Mouse (Mus musculus) adrenal gland (tissue): Measurements from ENCODE around the gene Blm.
"Not testable (repeated sequence)": the region's sequence is repeated elsewhere in the genome, so short reads cannot be mapped to it uniquely, and the experiment has no call there.

Source experiments
- intact Hi-C: fragments of 180-260 bp; cut with DNase I; formaldehyde crosslinking; loops from one replicate; pipeline ENCODE4 v1.15.1; 2025

The Blm gene

DNA sequence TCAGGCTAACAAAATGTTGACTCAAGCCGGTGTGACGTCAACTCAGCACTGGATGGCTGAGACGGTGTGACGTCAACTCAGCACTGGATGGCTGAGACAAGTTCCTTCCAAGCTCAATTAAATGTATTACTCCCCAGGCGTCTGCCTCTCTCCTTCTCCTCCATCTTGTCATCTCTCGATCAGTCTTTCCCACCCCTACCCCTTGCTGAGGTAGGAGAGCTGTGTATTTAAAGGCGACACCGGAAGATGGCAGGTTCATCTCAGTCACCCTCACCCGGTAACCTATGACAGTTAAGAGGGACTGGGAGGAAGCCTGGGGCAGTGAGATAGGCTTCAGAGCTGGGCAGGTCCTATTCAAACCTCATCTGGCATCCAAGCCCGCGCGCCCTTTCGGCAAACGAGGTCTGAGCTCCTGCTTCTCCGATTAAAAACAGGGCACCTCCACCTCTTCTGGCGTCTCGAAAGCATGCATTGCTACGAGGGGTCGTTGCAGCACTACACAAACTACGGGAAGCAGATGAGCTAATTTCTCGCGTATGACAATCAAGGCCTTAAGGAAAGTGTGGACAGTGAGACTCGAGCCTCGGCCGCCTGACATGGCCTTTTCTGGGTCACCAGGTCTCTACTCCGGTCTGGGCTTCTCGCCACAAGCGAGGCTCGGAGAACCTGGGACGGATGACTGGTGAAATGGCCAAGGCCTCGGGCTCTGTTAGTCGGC, 469 bp downstream of the Blm start:
- intact Hi-C loops: no loop called here

DNA sequence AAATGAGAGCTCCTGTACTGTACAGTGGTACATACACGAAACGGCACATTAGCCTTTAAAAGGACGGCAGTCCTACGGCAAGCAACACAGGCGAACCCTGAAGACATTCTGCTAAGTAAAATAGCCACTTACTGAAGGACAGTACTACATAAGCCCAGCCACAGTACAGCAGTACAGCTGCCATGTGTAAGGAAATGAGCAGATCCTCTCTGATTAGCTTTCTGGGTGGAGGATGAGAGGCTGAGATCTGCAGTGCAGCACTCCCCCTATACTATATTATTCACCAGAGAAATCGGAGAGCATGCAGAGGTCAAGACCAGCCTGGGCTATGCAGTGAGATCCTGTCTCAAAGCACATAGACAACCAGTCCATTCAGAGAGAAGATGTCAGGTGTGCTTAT, 3.8 kb downstream of the Blm start:
- intact Hi-C loops: no loop called here

DNA sequence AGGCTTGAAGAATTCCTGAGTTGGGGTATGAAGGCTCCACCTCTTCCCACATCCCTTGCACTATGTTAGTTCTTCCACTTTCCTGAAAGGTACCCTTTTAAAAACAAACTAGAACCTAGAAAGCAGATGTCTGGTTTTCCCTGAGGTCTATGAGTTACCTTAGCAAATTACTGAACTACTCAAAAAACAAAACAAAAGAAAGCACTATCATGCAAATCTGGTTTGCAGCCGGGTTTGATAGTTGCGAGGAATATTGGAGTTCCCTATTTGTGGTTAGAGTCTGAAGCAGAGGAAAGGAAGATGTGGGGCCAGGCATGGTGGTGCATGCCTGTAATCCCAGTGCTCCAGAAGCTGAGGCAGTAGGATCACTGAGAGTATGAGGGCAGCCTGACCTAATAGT, 4.3 kb downstream of the Blm start:
- intact Hi-C loops: no loop called here

- intact Hi-C loops: no loop called here
Measured at GRCm38 (mm10) chr7:80526698-80527097, 8.2 kb downstream of the Blm start.

GRCm38 (mm10) chr7:80512408-80513085, 22.4 kb downstream of the Blm start:
- intact Hi-C loops: no loop called here

DNA sequence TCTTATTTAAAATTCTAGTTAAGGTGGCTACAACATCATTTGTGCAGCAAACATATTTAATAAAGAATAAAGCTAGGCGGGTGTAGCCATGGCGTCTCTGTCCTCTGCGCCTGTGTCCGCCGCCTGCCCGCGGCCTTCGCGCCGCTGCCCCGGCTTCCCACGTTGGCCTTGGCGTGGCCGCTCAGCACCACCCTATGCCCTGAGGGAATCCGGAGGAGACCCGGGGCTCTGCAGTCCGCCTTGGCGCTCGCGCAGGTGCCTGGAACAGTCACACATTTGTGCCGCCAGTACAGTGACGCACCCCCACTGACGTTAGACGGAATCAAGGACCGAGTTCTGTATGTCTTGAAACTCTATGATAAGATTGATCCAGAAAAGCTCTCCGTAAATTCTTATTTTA, 27.2 kb downstream of the Blm start:
- intact Hi-C loops: not testable (repeated sequence)

- intact Hi-C loops: no loop called here
Measured at GRCm38 (mm10) chr7:80506007-80506406, 28.9 kb downstream of the Blm start.

GRCm38 (mm10) chr7:80504920-80505319, 30.0 kb downstream of the Blm start:
- intact Hi-C loops: no loop called here

DNA sequence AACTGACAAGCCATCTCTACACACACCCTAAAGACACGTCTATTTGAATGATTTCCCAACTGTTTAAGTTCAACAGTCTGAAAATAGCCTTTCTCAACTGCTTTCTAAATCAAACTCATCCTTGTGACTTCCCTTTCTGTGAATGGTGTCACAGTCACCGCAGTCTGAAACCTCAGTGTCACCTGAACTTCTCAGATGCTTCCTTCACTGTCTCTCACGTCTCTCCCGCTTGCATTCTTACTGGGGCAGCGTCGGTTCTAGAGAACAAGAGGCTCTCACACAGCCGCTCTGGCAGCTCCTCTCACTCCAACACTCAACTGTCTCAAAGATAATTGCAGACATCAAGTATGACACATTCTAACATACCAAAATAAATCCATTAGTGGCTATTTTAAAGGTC, 33.9 kb downstream of the Blm start:
- intact Hi-C loops: no loop called here

DNA sequence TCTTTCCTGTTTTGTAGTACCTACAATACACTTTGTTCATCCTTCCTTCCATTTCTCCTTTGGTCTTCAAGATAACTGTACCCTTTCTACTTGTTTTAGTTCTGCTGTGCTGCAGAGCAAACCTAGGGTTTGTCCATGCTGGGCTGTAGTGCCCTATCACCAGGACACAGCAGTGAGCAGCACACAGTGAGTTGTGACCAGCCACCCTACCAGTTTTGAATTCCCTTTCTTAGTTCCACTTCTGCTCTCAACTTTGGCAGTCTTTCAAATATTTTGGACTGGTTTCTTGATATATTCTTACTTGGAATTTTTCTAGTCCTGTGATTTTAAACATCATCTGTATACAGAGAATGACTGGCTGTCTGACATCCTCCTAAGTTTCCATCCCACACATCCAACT, 34.8 kb downstream of the Blm start:
- intact Hi-C loops: no loop called here

DNA sequence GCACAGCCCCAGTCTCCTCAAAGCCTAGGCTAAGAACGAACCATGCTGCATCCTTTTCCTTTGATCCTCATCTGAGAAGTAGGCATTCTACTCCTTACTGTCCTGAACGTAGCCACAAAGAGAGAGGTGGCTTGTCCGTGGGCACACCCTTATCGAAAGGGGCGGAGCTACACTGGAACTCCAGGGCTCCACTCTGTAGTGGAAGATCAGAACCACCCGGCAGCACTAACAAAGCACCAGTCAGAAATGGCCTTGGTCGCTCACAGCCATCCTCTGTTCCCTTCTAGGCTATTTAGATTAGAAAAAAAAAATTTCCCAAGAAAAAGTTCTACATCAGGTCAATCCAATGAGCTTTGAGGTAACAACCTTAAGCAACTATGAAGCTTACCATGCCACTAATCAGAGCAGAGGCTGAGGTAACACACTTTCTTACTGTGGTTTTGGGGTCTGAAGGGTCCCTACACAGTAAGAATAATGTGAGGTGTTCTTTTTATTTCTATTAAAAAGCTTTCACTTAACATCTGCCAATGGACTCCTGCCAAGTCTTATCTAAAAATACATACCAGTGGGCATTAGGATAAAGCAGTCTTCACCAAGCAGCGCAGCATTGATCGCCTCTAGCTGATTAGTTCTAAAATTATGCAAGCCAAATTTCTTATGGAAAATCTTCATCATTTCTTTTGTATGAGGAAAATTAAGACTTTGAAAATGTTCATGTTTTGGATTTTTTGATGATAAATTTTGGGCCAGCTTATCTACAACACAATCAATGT, 35.5 kb downstream of the Blm start:
- intact Hi-C loops: no loop called here

DNA sequence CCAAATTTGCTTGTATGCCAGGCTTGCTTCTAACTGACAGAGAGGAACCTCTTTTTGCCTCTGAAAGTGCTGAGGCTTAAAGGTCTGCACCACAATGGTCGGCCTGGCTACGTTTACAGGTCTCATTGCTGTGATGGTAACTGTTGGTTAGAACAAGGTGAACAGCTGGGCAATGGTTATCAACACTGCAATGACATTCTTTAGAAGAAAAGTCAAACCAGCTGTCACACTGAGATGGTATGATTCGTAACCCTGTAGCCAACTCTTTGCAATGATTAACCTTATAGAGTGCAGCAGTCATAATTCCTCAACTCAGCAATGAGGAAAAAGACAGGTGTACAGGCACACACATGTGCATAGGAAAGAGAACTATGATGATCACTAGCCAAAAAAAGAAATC, 38.3 kb downstream of the Blm start:
- intact Hi-C loops: no loop called here

DNA sequence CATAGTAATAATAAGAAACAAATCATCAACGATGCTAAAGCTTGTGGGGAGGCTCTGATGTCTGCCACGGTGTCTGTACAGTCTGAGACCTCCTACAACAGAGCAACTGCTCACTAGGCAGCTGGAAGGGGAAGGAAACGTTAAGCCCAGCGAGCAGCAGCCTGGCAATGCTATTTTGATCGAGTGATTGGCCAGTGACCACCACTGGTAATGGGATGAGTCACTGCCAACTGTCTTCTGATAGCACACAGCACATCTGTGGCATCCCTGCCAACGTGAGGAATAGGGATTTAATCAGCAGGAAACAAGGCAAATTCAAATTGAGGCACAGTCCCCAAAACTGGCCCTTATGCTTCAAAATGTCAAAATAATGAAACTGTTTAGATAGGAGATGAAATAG, 39.7 kb downstream of the Blm start:
- intact Hi-C loops: no loop called here

DNA sequence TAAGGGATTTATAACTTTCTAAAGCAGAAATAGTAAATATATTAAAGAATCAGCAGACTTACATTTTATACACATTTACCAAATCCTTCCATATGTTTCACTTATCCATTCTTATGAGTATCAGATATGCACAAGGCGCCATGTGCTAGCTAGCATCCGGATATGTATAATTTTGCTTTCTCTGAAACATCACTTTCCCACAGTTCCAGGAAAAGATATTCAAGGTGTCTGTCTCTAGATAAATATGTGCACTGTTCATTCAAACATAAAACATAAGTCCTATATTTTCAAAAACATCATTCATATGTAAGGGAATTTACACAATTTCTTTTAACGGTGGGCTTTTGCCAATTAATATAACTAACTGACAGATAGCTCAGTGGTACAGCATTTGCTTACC, 42.9 kb downstream of the Blm start:
- intact Hi-C loops: no loop called here

- intact Hi-C loops: no loop called here
Measured at GRCm38 (mm10) chr7:80491086-80491485, 43.8 kb downstream of the Blm start.

GRCm38 (mm10) chr7:80490351-80490750, 44.6 kb downstream of the Blm start:
- intact Hi-C loops: no loop called here

GRCm38 (mm10) chr7:80489445-80489844, 45.5 kb downstream of the Blm start:
- intact Hi-C loops: no loop called here

DNA sequence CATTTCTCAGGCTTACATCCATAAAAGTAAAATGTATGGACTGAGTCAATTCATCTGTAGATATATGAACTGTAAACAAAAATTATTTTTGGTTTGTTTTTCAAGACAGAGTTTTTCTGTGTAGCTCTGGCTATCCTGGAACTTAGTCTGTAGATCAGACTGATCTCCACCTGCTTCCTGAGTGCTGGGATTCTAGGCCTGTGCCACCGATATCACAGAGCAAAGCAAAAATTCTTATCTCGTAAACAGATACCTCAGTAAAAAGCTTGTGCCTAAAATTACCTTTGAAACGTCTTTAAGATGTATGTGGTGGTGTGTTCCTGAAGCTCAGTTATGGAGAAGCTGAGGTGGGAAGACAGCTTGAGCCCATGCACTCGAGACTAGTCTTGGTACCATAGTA, 47.7 kb downstream of the Blm start:
- intact Hi-C loops: no loop called here

GRCm38 (mm10) chr7:80480097-80480496, 54.8 kb downstream of the Blm start:
- intact Hi-C loops: no loop called here

DNA sequence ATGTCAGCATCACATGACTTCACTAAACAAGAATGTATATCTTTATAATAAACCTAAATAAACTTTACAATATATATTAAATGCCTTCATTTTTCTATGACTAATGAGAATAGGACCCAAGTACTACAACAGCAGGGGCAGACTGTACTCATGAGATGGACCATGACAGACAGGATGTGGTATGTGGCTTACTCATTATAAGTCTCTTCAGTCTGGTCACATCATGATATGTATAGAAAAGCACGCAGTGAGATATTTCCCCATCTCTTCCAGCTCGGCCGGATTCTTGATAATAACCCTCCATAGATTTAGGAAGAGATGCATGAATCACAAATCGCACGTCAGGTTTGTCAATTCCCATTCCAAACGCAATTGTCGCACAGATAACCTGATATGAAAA, 61.1 kb downstream of the Blm start:
- intact Hi-C loops: no loop called here

- intact Hi-C loops: no loop called here
Measured at GRCm38 (mm10) chr7:80468851-80469250, 66.1 kb downstream of the Blm start.

- intact Hi-C loops: no loop called here
Measured at GRCm38 (mm10) chr7:80467334-80467733, 67.6 kb downstream of the Blm start.

DNA sequence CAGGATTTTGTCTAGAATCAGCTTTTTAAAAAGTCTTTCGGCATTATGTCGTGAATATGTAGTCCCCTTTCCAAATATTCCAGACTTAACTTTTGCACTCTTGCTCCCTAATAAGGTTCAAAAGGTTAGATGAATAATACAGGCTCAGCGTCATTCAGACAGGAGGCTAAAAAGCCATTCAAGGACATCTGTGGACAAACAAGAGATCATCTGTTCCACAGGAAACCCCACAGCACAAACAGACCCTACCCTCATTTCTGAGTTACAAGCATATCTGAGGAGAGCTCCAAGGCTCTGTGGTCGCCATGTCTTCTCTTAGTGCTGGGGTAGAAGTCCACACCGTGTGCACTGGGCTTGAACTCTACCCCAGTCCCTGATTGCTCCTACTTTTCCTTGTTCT, 70.1 kb downstream of the Blm start:
- intact Hi-C loops: no loop called here
